Mouse (Mus musculus) stomach, postnatal 0 days (tissue): ENCODE data around the gene Hdac1. TPM values are rescaled to one million over a fixed set of nuclear protein-coding genes. Genes with fewer than 3 reads are reported as not detected.

Source experiments
- ATAC-seq: fragments of 200-750 bp; cut with Nextera tagmentation; 2 replicates; pipeline ENCODE4 v1.8.0; 2017; ENCODE audit not compliant: low FRiP score, low TSS enrichment
- DNase-seq: peaks from one replicate; pipeline ENCODE4 v3.0.0-alpha.2; 2016; ENCODE audit warnings: low spot score
- H3K27ac ChIP-seq: fragments of 300-500 bp; sonication (generic); replicated peaks from 2 replicates; pipeline ENCODE4 v1.5.1; 2014; ENCODE audit warnings: mild to moderate bottlenecking, control low read depth
- H3K27me3 ChIP-seq: fragments of 300-500 bp; sonication (generic); 2 replicates; pipeline ENCODE4 v1.6.1; 2014; ENCODE audit warnings: low read length; ENCODE audit not compliant: control insufficient read depth, insufficient read depth
- H3K36me3 ChIP-seq: fragments of 300-500 bp; sonication (generic); 2 replicates; pipeline ENCODE4 v1.6.1; 2014; ENCODE audit warnings: low read length, mixed read lengths; ENCODE audit not compliant: control insufficient read depth, insufficient read depth
- H3K4me1 ChIP-seq: fragments of 300-500 bp; sonication (generic); replicated peaks from 2 replicates; pipeline ENCODE4 v1.6.1; 2014; ENCODE audit warnings: antibody characterized with exemption; ENCODE audit not compliant: control insufficient read depth, insufficient read depth
- H3K4me2 ChIP-seq: fragments of 300-500 bp; sonication (generic); replicated peaks from 2 replicates; pipeline ENCODE4 v1.6.1; 2014; ENCODE audit warnings: low read depth, mild to moderate bottlenecking, control low read depth, moderate library complexity
- H3K4me3 ChIP-seq: fragments of 300-500 bp; sonication (generic); 2 replicates; pipeline ENCODE4 v1.5.1; 2014; ENCODE audit warnings: low read depth, low read length, control low read depth
- H3K9ac ChIP-seq: fragments of 300-500 bp; sonication (generic); 2 replicates; pipeline ENCODE4 v1.6.1; 2014; ENCODE audit warnings: mild to moderate bottlenecking, low read length, control low read depth, mixed read lengths
- H3K9me3 ChIP-seq: fragments of 300-500 bp; sonication (generic); 2 replicates; pipeline ENCODE4 v1.6.1; 2016; ENCODE audit warnings: low read length; ENCODE audit not compliant: control insufficient read depth
- CTCF ChIP-seq: IDR thresholded peaks from 2 replicates; pipeline ENCODE4 v1.5.1; 2016; ENCODE audit warnings: antibody characterized with exemption, low read depth, mild to moderate bottlenecking, moderate library complexity
- EP300 ChIP-seq: optimal IDR thresholded peaks from 2 replicates; pipeline ENCODE3; 2016; ENCODE audit warnings: antibody characterized with exemption
- WGBS: fragments of 180-500 bp; shearing (Covaris S2); extraction: QIAGEN DNeasy Blood & Tissue Kit; methylation state at CpG from one replicate; pipeline ENCODE4 v1.1.7; 2014; 5-methylcytosine and 5-hydroxymethylcytosine counted together
- polyA plus RNA-seq: library from polyadenylated mRNA; unstranded; fragments of >200 nt; fragmentation: Nextera tagmentation; extraction: Ambion mirVana; gene quantifications from 2 replicates; pipeline ENCODE4 v1.2.1, GENCODE M21; 2015

The Hdac1 gene
- polyA plus RNA-seq, 1 experiment from 2014 or later = 110 TPM

- ATAC-seq = no peak
- 74% methylated on average over 6 of the region's 6 CpGs for WGBS
- no peak for DNase-seq
- TF ChIP-seq CTCF = no peak
- TF ChIP-seq EP300 = no peak
- Histone ChIP-seq H3K36me3 (no peaks in the 10 kb centered on the region), H3K4me1 (no peaks in the 10 kb centered on the region), H3K4me2 (no peak overlapping the region), H3K27ac (no peak overlapping the region), H3K27me3 (no peaks in the 10 kb centered on the region), H3K9ac (no peak overlapping the region), H3K4me3 (no peak overlapping the region), H3K9me3 (no peaks in the 10 kb centered on the region)
These were observed 22.6 kb upstream of the Hdac1 start for GRCm38 (mm10) chr4:129565139-129565538.

GRCm38 (mm10) chr4:129563718-129564117 is 21.2 kb upstream of the Hdac1 start:
- no peaks in the 10 kb centered on the region for H3K36me3 ChIP-seq
- no peaks in the 10 kb centered on the region for H3K4me1 ChIP-seq
- DNase-seq (peak; percentile 61), ATAC-seq (peak; percentile 84)
- no peak overlapping the region for H3K27ac ChIP-seq
- no peaks in the 10 kb centered on the region for H3K27me3 ChIP-seq
- H3K9me3 ChIP-seq = no peaks in the 10 kb centered on the region
- TF ChIP-seq EP300 (no peak), CTCF (no peak)
- no peak overlapping the region for H3K4me2 ChIP-seq
- H3K9ac ChIP-seq = no peak overlapping the region
- WGBS = 21% methylated on average over 8 of the region's 8 CpGs
- H3K4me3 ChIP-seq = no peak overlapping the region

- Histone ChIP-seq H3K4me3 (no peak overlapping the region), H3K27me3 (no peaks in the 10 kb centered on the region), H3K9ac (no peak overlapping the region), H3K4me1 (no peaks in the 10 kb centered on the region), H3K4me2 (no peak overlapping the region), H3K27ac (no peak overlapping the region), H3K9me3 (no peaks in the 10 kb centered on the region), H3K36me3 (no peaks in the 10 kb centered on the region)
- TF ChIP-seq EP300 (no peak), CTCF (no peak)
- ATAC-seq (no peak), DNase-seq (no peak)
- 73% methylated on average over 5 of the region's 5 CpGs for WGBS
These were observed 18.7 kb upstream of the Hdac1 start for GRCm38 (mm10) chr4:129561184-129561583.

- H3K36me3 ChIP-seq = no peaks in the 10 kb centered on the region
- H3K27me3 ChIP-seq = no peaks in the 10 kb centered on the region
- H3K27ac ChIP-seq = no peak overlapping the region
- H3K4me1 ChIP-seq = no peaks in the 10 kb centered on the region; the same call in 1 of the 2 replicates
- DNase-seq = no peak
- H3K4me2 ChIP-seq = no peak overlapping the region
- H3K9me3 ChIP-seq = no peaks in the 10 kb centered on the region
- whole genome bisulfite sequencing = 85% methylated on average over 12 of the region's 12 CpGs
- TF ChIP-seq CTCF (no peak), EP300 (no peak)
- ATAC-seq = no peak
- no peak overlapping the region for H3K4me3 ChIP-seq
- no peak overlapping the region for H3K9ac ChIP-seq
These were observed 15.9 kb upstream of the Hdac1 start for GRCm38 (mm10) chr4:129558321-129558955.

- peak overlapping the region; percentile 64; the same call in 1 of the 2 replicates for H3K4me2 ChIP-seq
- H3K4me1 ChIP-seq = no peaks in the 10 kb centered on the region; the same call in 1 of the 2 replicates
- H3K9ac ChIP-seq = peak overlapping the region; percentile 59
- no peak overlapping the region; the same call in 1 of the 2 replicates for H3K4me3 ChIP-seq
- peak overlapping the region; percentile 71 for H3K27ac ChIP-seq
- TF ChIP-seq EP300 (no peak), CTCF (no peak)
- DNase-seq (no peak), ATAC-seq (no peak)
- no peaks in the 10 kb centered on the region for H3K9me3 ChIP-seq
- WGBS = 76% methylated on average over 9 of the region's 9 CpGs
- H3K36me3 ChIP-seq = no peaks in the 10 kb centered on the region
- no peaks in the 10 kb centered on the region for H3K27me3 ChIP-seq
These were observed 14.8 kb upstream of the Hdac1 start for GRCm38 (mm10) chr4:129557256-129557808.

GRCm38 (mm10) chr4:129556532-129557223 is 14.2 kb upstream of the Hdac1 start:
- Histone ChIP-seq H3K4me2 (peak overlapping the region; percentile 64), H3K27me3 (no peaks in the 10 kb centered on the region), H3K27ac (peak overlapping the region; percentile 71), H3K9me3 (no peaks in the 10 kb centered on the region), H3K4me1 (no peaks in the 10 kb centered on the region; the same call in 1 of the 2 replicates), H3K9ac (peak overlapping the region; percentile 59), H3K4me3 (peak overlapping the region; percentile 39), H3K36me3 (no peaks in the 10 kb centered on the region)
- DNase-seq = peak; percentile 96
- peak; percentile 88 for ATAC-seq
- TF ChIP-seq CTCF (no peak), EP300 (no peak)
- 6% methylated on average over 32 of the region's 33 CpGs for WGBS
